Mouse (Mus musculus) embryo, embryonic 10.5 days (tissue): ENCODE measurements around the gene Gamt.
"Not testable (repeated sequence)": the region's sequence is repeated elsewhere in the genome, so short reads cannot be mapped to it uniquely, and the experiment has no call there.

ENCODE experiments used
- DNase-seq: peaks from one replicate; pipeline ENCODE4 v3.0.0-alpha.2; 2015; ENCODE audit warnings: low spot score

The Gamt gene

GRCm38 (mm10) chr10:80258752-80259462 is 1.9 kb downstream of the Gamt start:
- DNase-seq: no peak

DNA sequence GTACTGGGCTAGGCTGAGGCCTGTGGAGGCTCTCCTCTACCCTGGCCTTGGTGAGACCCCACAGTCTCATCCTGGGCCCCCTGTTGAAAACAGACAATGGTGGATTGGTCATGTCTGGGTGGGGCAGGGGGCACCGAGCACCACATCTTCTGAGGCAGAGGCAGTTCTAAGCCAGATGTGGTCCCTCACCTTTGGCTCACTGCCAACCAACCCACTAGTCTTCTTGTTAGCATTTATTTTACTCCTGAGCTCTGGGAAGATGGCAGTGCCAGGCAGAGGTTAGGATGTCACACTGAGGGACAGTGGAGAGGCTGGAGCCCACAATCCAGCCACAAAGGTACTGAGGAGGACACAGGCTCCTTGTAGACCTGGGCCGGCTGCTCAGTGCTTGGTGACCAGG is 2.9 kb downstream of the Gamt start:
- no peak for DNase-seq

- no peak for DNase-seq
These were observed 4.8 kb downstream of the Gamt start for GRCm38 (mm10) chr10:80255881-80256535.

- no peak for DNase-seq
These were observed 6.2 kb downstream of the Gamt start for GRCm38 (mm10) chr10:80254331-80255297.

- no peak for DNase-seq
These were observed 7.3 kb downstream of the Gamt start for GRCm38 (mm10) chr10:80253551-80253950.

DNA sequence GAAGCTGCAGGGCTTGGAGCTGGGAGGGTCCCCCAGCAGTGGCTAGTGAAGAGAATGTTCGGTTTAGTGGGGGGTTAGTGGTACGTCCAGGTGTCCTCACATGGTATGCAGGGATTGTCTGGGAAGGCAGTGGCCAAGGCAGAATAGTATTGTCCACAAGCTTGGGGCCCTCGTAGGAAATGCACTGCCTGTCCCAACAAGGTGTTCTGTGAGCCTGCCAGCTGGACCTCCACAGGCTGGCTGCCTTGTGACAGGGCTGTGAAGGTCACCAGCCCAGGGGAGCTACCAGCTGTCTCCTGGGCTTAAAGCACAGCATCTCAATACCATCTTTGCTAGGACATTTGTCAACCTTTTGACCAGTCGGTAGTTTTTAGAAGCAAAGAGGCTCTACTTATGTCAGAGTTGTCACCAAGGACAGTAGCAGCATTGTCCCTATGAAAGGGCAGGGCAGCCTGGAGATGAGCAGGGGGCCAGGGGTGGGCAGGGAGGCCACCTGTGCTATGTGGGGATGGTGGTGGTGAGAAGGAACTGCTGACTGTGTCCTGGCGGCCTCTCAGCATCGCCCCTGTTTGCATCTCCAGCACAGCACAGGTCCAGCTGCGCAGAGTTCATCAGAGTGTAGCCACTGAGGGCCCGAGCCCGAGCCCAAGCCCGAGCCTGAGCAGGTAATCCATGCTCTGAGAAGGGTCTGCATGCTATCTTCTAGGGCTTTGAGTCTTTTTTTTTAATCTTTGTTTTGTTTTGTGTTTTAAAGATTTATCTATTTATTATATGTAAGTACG is 8.1 kb downstream of the Gamt start:
- no peak for DNase-seq

DNA sequence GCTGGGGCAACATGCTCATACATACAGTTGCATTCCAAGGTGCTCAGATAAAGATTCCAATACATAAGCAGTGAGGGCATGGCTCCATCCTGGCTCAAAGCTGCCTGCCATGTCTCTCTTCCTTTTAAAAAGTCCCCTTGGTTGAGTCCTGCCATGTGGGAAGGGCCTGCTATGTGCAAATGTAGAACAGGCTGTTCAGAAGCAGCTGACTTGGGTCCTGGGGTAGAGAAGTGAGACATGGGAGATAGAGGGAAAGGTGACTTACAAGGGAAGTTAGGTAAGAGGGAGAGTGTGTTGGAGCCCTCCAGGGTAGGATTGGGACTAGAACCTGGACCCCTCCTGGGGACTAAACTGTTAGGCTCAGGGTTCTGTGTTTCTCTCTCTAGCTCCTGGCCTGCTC is 8.8 kb downstream of the Gamt start:
- no peak for DNase-seq

DNA sequence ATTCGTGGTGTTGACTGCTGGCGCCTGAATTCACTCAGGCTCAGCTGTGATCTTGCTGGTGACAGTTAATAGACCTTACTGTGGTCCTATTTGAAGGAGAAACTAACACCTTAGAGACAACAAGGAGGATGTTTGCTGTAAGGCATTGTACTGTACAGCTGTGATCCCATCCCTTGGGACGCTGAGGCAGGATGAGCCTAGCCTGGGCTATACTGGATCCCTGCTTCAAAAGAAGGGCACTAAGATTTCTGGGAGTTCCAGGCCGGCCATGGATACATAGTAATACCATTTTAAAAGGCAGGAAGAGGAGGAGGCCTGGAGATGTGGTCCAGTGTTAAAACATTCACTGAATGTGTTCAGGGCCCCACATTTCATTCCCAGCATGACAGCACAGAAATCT is 10.2 kb downstream of the Gamt start:
- DNase-seq: no peak

GRCm38 (mm10) chr10:80250059-80250458 is 10.8 kb downstream of the Gamt start:
- no peak for DNase-seq

DNA sequence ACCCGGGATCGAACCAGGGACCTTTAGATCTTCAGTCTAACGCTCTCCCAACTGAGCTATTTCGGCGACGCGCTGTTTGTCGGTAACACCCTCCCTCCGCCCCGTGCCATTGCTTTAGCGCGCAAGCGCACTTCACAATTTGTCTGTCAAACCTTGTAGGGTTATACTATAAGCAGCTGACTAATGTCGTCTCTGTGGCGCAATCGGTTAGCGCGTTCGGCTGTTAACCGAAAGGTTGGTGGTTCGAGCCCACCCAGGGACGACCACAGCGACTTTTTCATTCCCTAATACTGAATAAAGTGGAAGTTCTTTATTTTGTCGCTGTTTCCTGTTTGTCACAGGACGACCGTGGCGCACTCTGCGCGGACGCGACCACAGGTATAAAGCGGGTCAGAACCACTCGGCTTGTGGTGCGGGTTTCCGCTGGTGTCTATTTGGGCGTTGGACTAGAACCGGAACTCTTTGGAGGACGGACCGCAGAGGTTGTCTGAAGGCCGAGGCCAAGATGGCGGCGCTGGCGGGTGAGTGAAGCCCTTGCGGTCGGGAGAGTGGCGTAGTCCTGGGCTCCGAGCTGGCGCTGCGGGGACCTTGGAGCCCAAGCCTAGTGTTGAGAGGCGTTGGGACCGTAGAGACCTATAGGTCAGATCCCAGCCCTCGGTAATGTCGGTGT is 11.7 kb downstream of the Gamt start, which contains the start of gene Ndufs7:
Gene Ndufs7 (plus strand): TSS at position 151 of the 670 bp plus-strand sequence.
- peak; percentile 97 for DNase-seq

DNA sequence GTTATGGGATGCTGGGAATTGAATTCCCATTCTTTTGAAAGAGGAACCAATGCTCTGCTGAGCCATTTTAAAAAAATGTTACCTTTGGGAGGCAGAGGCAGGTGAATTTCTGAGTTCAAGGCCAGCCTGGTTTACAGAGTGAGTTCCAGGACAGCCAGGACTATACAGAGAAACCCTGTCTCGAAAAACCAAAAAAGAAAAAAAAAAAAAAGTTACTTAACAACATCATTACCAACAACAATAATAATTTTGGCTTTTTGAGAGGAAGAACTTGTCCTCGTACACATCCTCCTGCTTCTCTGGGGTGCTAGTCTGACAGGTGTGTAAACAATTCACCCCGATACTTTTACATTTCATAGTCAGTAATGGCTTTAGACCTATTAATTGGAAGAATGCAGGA is 12.4 kb downstream of the Gamt start:
- not testable (repeated sequence) for DNase-seq

GRCm38 (mm10) chr10:80247849-80248248 is 13.0 kb downstream of the Gamt start:
- DNase-seq: peak; percentile 56

DNA sequence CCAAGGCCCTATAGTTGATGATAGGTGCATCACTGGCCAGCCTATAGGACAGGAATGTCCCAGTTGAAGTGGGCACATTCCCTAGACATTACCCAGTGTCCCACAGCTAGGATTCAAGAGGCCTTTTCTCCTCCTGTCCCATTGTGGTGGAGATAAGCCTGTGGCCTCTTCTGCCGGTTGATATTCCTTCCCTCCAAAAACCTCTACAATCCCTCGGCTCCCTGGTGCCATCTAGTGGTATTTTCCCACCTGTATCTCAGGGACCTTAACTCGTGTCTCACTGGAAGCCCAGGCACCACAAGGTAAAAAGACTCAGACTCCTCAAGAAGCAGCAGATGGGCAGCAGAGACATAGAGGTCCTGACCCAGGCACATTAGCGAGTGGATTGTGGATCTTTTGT is 15.2 kb downstream of the Gamt start:
- DNase-seq: peak; percentile 95

DNA sequence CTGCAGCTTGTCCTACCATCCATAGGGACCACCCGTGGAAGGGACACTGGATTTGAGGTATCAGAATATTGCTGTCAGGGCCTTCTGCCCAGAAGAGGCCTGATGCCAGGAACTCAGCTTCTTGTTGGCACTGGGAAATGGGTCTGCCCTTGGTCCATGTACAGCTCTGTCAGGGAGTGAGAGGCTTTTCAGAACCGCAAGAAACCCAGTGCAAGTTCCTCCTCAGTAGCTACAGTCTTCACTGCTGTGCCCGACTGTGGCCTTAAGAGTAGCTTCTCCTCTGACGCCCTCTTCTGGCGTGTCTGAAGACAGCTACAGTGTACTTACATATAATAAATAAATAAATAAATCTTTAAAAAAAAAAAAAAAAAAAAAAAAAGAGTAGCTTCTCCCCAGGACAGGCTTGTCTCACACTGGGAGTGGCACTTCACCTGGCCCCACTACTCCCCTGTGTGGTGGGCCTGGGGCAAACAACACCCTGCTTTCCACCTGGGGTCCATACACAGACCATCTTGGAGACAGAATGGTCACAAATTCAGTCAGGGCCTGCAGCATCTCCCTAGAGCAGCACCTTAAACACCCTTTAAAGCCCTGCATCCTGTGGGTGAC is 15.9 kb downstream of the Gamt start:
- DNase-seq: peak; percentile 70

GRCm38 (mm10) chr10:80242607-80243006 is 18.2 kb downstream of the Gamt start:
- DNase-seq: no peak

GRCm38 (mm10) chr10:80242088-80242487 is 18.7 kb downstream of the Gamt start:
- no peak for DNase-seq

DNA sequence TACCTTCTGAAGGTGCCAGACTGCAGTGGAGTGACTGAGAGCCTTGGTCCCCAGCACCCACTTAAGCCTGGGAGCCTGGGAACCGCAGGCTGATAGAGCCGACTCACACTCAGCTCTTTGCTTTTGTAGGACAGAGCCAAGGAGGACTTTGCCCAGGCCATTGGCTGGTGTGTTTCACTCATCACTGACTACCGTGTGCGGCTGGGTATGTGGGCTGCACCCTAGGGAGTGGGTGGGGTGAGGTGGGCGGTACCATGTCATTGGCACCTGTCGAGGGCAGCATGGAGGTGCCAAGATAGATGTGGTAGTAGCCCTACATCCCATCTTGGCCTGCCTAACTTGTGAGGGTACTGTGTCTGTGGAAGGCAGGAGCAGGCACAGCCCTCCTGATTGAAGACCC is 21.0 kb downstream of the Gamt start:
- DNase-seq: no peak

DNA sequence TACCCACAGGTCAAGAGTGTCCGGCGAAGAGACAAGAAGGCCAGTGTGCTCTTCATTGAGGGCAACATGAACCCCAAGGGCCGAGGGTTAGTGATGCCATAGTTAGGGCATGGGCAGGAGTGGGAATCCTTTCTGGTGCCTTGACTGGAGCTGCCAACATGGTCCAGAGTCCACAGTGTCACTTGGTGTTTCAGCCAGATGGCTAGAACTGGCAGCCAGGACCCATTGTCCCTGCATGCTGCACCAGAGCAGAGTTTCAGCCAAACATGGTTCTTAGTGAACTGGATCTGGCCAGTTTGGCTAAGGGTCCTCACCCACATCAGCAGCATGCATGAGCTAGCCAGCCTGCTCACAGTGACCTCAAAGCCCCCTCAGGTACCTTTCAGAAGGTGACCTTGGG is 22.5 kb downstream of the Gamt start:
- no peak for DNase-seq

GRCm38 (mm10) chr10:80237020-80237419 is 23.8 kb downstream of the Gamt start:
- no peak for DNase-seq

DNA sequence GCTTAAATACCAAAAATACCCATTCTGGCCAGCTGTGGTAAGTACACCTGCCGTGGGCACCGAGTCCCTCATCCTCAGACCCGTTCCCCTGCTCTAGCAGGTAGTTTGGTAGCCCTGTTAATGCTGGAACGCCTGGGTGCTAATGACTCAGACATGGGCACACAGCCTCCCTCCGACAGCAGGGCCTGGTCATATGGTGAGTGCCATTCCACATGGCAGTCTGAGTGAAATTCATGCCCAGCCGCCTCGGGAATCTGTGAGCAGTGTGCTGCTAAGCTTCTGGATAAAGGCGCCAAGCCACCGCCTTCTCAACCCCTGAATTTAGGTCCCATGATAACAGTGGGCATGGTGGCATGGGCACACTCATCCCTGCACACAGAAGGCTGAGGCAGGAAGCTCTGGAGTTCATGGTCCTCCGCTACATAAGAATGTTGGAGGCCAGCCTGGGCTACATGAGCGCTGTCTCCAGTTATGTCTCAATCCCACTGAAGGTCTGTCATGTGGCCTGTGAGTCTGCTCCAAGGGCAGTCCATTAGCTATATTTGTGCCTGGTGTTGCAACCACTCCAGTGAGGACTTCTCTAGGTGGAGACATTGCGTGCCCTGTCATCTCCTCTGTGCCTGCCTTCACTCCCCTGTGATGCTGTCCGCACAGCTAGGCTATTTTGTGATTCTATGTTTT is 24.5 kb downstream of the Gamt start:
- no peak for DNase-seq
